Mouse (Mus musculus): ENCODE data around the gene Vamp2. TPM values are rescaled to one million over a fixed set of nuclear protein-coding genes. Genes with fewer than 3 reads are reported as not detected.

Gene Vamp2
- polyA plus RNA-seq, 1 experiment = 44.0 TPM

DNA sequence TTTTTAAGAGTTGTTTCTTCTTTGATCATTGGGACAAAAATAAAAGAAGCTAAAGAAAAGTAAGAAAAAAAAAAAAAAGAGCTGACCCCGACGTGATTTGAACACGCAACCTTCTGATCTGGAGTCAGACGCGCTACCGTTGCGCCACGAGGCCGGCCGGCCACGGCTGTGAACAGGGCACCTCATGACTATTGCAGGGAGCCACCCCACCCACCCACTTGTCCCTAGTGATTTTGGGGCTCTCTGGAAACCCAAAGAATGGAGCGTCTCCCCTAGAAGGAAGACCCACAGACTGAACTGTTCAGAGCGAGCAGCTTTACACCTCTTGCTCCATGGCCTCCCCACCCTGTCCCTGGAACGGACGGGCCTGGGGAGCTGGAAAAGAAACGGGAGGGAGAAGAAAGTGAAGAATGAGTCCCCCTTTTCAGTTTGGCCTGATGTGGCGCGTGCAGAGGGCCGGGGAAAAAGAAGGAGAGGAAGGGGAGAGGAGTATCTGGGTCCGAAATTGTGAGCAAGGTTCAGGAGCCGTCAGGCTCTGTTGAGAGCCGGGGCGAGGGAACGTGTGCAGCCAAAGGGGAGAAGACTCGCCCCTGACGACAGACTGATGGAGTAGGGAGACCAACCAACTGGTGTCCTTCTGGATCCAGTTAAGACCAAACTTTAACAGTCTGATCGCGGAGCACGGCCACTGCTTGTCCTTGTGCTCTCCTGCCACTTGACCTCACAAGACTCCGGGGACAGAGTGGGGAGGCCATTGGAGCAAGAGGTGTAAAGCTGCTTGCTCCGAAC lies 24.7 kb upstream of the Vamp2 start:
- WGBS = 1% methylated on average over 31 of the region's 31 CpGs
- DNase-seq (ENCODE audit: low read depth, low spot score) = no peak

DNA sequence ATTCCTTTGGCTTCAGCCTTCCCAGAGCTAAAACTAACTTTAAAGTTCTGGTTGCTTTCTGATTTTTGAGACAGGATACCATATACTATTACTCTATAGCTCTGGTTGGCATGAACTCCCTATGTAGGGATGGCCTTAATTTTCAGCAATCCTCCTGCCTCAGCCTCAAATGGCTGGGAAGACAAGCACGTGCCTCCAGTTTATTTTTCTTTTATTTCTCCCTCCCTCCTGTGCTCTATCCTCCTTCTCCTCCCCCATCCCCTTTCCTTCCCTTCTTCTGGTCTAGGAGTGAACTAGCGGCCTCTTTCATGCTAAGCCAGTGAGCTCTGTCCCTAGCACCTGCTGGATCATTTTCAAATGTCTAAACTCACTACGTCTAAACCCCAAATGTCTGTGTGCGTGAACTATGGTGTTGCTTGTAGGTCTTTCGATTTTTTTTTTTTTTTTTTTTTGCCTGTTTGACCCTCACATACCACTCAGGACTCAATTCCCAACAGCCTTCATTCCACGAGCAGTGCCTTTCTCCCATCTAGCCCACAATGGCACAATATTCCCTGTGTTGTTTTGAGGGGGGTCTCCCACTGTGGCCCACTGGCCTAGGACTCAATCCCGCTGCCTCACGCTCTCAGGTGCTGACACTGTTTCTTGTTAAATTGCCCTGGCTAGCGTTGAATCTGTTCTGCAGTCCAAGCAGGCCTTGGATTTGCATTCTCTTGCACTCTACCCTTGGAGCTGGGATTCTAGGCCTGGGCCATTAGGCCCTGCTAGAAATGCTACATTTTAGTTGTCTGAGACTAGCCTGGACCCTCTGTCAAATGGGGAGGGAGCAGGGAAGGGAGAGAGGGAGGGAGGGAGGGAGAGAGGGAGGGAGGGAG lies 23.8 kb upstream of the Vamp2 start:
- DNase-seq (ENCODE audit: low read depth, low spot score) = no peak
- WGBS = 78% methylated on average over 9 of the region's 9 CpGs

DNA sequence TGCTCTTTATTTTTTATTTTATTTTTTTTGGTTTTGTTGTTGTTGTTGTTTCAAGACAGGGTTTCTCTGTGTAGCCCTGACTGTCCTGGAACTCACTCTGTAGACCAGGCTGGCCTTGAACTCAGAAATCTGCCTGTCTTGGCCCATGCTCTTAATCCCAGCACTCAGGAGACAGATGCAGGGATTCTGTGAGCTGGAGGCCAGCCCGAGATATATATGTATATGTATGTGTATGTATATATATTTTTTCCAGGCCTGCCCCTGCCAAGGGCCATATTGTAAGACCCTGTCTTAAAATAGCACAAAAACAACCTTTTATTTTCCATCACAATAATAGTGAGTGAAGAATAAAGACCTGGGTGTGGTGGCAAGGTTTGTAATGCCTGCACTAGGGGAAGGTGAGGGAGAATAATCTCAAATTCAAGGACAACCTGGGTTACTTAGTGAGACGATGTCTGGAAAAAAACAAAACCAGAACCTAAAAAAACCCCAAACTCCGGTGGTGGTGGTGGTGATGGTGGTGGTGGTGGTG lies 22.8 kb upstream of the Vamp2 start:
- no peak for DNase-seq (ENCODE audit: low read depth, low spot score)
- 63% methylated on average over 3 of the region's 3 CpGs for WGBS

DNA sequence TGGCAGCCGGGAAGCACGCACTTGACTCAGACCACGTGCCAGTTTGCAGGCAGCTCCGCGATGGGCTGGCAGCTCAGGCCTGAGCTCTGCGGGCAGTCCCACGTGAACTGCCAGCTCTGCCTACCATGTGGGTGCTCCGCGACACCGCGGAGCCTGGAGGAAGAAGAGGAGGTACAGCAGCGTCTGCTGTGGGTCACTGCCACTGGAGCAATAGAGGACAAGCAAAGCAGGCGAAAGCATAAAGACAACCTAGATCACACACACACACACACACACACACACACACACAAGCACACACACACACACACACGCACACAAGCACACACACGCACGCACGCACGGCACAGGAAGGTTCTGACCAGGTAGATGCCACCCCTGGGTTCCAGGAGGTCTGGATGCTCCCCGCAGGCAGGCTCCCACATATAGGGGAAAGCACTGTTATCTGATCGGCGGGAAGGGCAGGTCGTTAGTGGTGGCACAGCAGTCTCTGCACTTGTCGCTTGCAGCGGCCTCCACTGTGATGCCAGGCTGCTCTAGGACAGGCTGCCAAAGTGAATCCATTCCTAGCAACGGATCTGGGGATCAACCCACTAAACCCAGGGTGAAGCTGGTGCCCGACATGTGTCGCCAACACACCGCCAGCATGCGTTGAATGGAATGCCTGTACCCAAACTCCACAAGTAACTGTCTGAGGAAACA lies 22.0 kb upstream of the Vamp2 start:
- WGBS = 7% methylated on average over 29 of the region's 29 CpGs
- DNase-seq (ENCODE audit: low read depth, low spot score) = no peak

DNA sequence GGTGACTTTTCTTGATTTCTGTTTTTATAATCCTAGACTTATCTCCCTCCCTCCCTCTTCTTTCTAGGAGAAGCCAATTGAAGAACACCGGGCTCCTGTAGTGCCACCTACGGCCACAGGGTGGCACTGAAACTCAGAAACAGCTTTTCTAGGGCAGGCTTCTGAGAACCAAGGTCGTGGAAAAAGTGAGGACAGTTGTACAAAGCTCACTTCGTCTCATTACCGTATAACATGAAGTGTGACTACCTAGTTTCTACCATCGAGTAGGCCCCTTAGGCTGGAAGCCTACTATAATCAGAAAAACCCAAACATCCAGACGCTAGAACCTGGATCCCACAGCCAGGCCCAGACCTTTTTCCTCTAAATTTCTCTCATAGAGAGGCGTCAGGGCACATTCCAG lies 21.3 kb upstream of the Vamp2 start:
- no peak for DNase-seq (ENCODE audit: low read depth, low spot score)
- 4% methylated on average over 8 of the region's 8 CpGs for WGBS

DNA sequence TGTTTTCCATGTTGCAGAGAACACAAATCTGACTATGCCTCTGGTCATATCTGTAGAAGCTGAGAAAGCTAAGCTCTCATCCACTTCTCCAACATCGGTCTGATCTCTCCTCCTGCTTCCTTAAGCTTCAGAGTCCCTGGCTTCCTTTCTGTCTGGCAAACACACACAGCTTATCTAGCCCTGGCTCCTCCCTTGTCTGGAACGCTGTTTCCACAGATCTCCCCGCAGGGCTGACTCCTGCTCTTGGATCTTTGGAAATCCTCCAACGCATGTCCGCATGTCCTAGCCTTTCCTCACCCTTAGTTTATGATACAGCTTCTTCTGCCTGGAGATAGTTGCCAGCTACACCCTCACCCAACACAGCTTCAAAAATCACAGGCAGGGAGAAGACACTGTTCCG lies 20.7 kb upstream of the Vamp2 start:
- DNase-seq (ENCODE audit: low read depth, low spot score) = no peak
- 13% methylated on average over 6 of the region's 6 CpGs for WGBS

DNA sequence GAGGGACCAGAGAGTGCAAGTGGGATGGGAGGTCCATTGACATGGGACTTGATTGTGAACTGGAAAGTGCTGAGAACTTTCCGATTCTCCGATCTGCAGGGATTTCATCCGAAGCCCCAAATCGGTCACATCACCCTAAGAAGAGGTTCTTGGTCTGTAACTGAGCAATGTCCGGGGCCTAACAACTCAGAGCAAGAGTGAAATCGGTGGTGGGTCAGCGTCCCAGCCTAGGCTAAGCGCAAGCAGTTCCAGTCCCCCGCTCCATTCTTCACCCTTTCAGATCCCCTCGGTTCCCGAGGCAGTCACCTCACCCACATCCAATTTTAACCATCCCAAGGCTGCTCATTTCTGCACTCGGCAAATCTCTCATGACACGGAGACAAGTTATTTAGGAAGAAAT lies 18.2 kb upstream of the Vamp2 start:
- no peak for DNase-seq (ENCODE audit: low read depth, low spot score)
- WGBS = 1% methylated on average over 13 of the region's 13 CpGs

DNA sequence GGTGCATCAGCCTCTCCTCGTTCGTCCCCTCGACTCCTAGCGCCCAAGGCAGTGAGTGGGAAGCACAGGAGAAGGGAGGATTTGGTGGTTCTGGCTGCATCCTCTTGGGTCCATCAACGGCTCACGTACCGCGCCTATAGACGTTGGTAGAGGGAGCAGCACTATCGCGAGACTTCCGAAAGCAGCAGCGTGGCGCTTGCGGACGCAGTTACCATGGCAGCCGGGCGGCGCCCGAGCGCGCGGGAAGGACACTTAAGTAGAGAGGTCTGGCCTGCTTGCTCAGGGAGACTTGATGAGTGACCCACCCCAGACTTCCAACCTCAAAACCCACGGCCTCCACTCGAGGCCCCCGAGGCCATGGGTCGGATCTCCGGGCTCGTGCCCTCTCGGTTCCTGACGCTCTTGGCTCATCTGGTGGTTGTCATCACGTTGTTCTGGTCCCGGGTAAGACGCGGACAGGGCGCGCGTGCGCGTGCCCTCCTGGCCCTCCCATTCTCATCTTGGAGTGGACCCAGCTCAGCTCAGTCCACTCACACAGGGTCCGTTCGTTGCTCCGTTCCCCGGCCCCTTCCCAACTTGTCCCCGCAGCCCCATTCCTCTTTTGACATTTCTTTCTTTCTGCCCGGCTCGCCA lies 17.6 kb upstream of the Vamp2 start, which contains the start of gene Tmem107:
Tmem107 (plus strand) TSS at position 217 of the 633 bp plus-strand sequence.
- under 1% methylated on average over 47 of the region's 47 CpGs for WGBS
- no peak for DNase-seq (ENCODE audit: low read depth, low spot score)

DNA sequence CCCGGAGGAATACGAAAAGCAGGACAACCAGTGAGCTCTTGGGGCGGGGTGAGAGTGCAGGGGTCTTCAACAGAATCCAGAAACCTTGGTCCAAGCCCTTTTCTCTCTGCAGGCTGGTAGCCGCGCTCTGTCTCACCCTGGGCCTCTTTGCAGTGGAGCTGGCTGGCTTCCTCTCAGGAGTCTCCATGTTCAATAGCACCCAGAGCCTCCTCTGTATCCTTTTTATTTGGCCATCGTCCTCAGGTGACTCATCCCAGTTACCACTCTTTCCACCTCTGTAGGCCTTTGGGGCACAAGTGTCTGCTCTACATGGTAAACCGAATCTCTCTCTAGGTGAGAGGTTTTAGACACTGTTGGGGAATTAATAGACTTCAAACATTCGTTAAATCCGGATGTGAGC lies 17.0 kb upstream of the Vamp2 start:
- no peak for DNase-seq (ENCODE audit: low read depth, low spot score)
- WGBS = 12% methylated on average over 9 of the region's 9 CpGs

DNA sequence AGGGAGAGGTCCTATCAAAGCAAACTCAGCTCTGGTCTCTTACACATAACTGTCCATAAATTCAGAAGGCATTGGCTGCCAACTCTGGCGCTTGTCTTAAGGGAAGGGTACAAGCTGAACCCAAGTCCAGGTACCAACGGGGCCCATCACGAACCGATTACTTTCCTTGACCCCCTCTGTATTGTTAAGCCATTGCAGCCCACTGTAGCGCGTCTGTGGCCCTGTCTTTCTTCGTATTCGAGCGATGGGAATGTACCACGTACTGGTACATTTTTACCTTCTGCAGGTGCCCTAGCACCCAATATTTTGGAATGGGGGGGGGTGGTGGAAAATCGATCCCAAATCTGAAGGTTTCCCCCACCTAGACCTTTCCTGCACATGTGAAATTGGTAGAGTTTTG lies 16.1 kb upstream of the Vamp2 start:
- 86% methylated on average over 11 of the region's 11 CpGs for WGBS

DNA sequence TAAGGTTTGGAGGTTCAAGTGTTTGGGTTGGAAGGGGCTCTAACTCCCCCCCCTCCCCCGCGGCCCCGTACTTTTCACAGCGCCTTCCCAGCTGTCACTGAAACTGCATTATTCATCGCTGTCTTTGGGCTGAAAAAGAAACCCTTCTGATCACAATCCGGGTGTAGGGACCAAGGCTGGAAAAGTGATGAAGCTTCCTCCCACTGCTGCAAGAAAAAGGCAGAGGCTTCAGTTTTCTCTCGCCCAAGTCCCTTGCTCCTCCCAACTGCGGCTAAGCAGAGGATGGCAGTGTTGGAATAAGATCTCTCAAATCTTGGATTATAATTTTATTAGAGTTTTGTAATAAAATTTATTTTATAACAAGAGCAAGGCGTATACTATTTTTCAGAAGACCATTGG lies 15.6 kb upstream of the Vamp2 start:
- DNase-seq (ENCODE audit: low read depth, low spot score) = no peak
- 8% methylated on average over 9 of the region's 9 CpGs for WGBS

More for the DNA sequence above, 16.1 kb upstream of the Vamp2 start:
- no peak for DNase-seq (ENCODE audit: low read depth, low spot score)

DNA sequence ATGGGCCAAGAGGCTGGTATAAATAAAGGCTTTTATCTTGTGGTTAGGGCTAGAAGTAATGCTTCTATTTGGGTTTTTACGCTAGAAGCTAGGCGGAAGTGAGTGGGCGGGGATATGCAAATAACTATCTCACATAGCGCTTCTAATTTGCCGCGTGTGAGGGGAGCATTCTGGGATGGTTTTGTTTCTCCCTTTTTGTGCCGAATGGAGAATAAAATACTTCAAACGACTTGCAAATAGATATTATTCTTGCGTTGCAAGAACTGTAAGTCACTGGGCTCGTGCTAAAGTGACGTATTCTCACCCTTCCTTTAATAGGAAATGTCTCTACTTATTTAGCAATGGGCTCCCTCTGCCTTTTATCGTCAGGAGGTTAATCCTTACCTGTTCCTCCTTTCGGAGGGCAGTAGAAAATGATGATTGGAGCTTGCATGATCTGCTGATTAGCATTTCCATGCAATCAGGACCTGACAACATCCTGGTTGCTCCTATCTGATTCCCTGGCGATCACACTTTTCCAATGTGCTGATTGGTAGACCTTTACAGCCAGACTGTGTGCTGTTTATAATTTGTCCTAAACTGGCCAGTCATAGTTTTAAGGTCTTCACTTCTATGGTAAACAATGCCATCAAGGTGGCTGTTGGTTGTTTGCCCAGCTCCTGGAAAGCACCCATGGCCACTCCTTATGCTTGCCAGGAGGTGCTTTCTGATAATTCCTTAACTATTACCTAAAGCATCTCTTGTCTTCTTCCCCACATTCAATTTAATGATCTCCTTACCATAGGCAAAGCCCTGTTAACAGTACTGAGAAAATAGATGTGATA lies 15.0 kb upstream of the Vamp2 start:
- no peak for DNase-seq (ENCODE audit: low read depth, low spot score)
- WGBS = under 1% methylated on average over 14 of the region's 14 CpGs

DNA sequence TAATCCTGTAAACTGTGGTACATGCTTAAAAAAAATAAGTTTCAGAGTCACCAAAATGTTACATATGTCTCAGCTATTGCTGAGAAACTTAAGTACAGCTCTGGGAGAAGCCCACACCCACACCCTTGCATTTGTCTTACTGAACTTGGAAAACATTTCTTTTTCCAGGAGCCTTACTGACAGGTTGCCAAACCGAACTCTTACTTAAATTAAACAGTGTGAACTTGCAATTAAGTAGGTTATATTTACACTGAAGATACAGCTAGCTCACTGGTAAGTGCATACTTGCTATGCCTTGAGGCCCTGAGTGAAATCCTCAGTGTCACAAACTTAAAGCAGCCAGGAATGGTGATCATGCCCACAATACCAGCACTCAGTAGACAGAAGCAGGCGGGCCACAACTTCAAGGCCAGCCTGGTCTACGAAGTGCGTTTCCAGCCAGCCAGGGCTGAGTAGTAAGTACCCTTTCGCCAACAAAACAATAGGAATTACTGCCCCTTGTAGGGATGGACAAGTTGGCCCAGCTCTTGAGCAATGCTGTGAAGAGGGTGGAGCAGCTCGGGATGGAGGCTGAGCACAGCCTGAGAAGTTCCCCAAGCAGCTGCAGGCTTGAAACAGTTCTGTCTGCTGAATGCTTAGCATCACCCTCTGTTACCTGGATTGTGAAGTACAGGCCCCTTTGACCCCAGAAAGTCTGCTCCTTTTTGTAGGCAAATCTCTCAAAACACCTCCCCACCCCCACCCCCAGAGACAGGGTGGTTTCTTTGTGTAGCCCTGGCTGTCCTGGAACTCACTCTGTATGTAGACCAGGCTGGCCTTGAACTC lies 14.1 kb upstream of the Vamp2 start:
- no peak for DNase-seq (ENCODE audit: low read depth, low spot score)
- 33% methylated on average over 6 of the region's 6 CpGs for WGBS

DNA sequence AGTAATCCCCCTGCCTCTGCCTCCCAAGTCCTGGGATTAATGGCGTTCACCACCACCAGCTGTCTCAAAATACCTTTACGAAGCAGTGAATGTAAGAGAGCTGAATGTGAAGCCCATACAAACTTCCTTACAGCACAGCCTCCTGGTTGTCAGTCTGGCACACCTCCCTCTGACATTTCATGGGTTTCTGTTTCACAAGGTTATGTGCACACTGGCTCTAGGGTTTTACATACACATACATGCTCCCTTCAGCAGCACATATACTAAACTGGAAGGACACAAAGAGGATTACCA lies 13.6 kb upstream of the Vamp2 start:
- no peak for DNase-seq (ENCODE audit: low read depth, low spot score)
- 64% methylated on average over 2 of the region's 2 CpGs for WGBS

DNA sequence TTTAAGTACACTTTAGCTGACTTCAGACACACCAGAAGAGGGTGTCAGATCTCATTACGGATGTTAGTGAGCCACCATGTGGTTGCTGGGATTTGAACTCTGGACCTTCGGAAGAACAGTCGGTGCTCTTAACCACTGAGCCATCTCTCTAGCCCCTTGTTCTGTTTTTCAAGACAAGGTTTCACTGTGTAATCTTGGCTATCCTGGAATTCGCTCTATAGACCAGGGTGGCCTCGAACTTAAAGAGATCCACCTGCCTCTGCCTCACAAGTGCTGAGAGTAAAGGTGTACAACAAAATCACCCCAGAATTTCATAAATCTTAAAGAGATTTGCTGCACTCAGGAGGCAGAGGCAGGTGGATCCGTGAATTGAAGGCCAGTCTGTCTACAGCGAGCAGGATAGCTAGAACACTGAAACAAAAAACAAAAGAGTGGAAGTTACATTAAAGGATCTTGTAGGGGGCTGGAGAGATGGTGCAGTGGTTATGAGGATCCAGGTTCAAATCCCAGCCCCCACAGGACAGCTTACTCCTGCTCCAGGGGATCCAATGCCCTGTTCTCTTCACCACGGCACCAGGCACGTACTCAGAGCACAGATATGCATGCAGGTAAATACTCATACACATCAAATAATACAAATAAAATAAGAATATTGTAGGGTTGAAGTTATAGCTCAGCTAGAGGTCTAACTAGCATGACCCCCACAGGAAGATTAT lies 12.4 kb upstream of the Vamp2 start:
- WGBS = 73% methylated on average over 9 of the region's 9 CpGs
- DNase-seq (ENCODE audit: low read depth, low spot score) = no peak

DNA sequence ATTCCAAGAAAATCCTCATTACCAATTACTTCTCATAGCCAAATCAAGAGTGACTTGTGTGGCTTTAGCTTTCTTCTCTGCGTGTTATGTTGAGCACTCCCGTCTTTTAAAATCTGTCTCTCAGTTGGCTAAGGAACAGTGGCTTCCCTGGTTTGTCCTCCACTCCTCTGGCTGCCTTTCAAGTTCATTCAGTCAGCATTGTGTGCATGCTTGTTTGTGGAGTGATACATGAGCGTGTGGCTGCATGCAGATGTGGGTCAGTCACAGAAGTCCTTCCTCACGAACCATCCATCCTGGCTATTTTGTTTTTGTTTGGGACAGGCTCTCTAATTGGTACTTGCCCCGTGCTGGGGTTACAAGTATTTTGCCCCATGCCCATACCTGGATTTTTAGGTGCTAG lies 11.7 kb upstream of the Vamp2 start:
- WGBS = 81% methylated on average over 5 of the region's 5 CpGs

DNA sequence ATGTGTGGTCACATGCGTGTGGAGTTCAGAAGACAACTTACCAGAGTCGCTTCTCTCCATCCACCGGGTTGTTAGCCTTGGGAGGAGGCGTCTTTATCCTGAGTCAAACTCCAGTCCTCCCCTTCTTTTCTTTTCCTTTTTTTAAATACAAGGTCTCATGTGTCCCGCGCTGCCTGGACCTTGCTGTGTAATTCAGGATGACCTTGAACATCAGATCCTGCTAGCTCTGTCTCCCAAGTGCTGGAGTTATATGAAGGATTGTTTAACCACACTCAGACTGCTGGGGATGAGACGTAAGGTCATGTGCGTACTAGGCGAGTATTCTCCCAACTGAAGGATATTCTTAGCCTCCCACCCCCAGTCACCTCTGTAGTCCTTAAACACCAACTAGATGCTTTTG lies 11.0 kb upstream of the Vamp2 start:
- 75% methylated on average over 9 of the region's 9 CpGs for WGBS
- DNase-seq (ENCODE audit: low read depth, low spot score) = no peak

More for the DNA sequence above, 11.7 kb upstream of the Vamp2 start:
- no peak for DNase-seq (ENCODE audit: low read depth, low spot score)

DNA sequence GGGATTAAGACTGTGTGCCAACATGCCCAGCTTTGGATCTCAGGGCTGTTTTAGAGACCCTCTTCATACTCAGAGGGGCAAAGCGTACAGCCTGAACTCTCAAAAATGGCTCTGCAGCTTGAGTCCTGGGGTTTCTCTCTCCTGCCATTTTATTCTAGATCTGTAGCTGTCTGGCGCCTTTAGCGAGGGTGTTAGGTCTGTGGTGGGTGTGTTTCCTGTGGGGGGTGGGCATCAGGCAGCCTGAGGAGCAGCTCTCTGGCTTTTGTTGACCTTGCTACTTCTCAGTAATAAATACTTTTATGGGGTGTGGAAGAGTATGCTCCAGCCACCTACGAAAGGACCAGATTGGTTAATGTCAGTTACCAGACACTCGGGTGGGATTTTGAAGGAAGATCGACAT lies 10.2 kb upstream of the Vamp2 start:
- 63% methylated on average over 6 of the region's 6 CpGs for WGBS

More for the DNA sequence above, 10.2 kb upstream of the Vamp2 start:
- DNase-seq (ENCODE audit: low read depth, low spot score) = no peak
